Mouse (Mus musculus) testis, postnatal 10 days (tissue): ENCODE results near the gene Cped1.
"Not testable (repeated sequence)": the region's sequence is repeated elsewhere in the genome, so short reads cannot be mapped to it uniquely, and the experiment has no call there.

Experiments used
- DNase-seq: peaks from one replicate; pipeline ENCODE4 v3.0.0; 2021; ENCODE audit warnings: low spot score

Cped1 gene

GRCm38 (mm10) chr6:22086056-22086455 lies 100.3 kb downstream of the Cped1 start:
- DNase-seq, result no peak

- peak; percentile 79 for DNase-seq
Measured at GRCm38 (mm10) chr6:22088346-22089064, 102.8 kb downstream of the Cped1 start.

- DNase-seq, result no peak
Measured at GRCm38 (mm10) chr6:22091773-22092172, 106.1 kb downstream of the Cped1 start.

GRCm38 (mm10) chr6:22093792-22094191 lies 108.1 kb downstream of the Cped1 start:
- no peak for DNase-seq

GRCm38 (mm10) chr6:22097709-22098108 lies 112.0 kb downstream of the Cped1 start:
- DNase-seq, result peak; percentile 54

- DNase-seq, result no peak
Measured at GRCm38 (mm10) chr6:22099832-22100231, 114.1 kb downstream of the Cped1 start.

GRCm38 (mm10) chr6:22101939-22102338 lies 116.2 kb downstream of the Cped1 start:
- DNase-seq, result no peak

GRCm38 (mm10) chr6:22102752-22103151 lies 117.0 kb downstream of the Cped1 start:
- no peak for DNase-seq

- DNase-seq, result no peak
Measured at GRCm38 (mm10) chr6:22103713-22104112, 118.0 kb downstream of the Cped1 start.

GRCm38 (mm10) chr6:22104211-22104610 lies 118.5 kb downstream of the Cped1 start:
- no peak for DNase-seq

- no peak for DNase-seq
Measured at GRCm38 (mm10) chr6:22114079-22114478, 128.4 kb downstream of the Cped1 start.

GRCm38 (mm10) chr6:22116679-22117078 lies 131.0 kb downstream of the Cped1 start:
- no peak for DNase-seq

- no peak for DNase-seq
Measured at GRCm38 (mm10) chr6:22122080-22122479, 136.4 kb downstream of the Cped1 start.

- no peak for DNase-seq
Measured at GRCm38 (mm10) chr6:22122693-22123092, 137.0 kb downstream of the Cped1 start.

- no peak for DNase-seq
Measured at GRCm38 (mm10) chr6:22123332-22123731, 137.6 kb downstream of the Cped1 start.

- not testable (repeated sequence) for DNase-seq
Measured at GRCm38 (mm10) chr6:22124575-22125330, 139.0 kb downstream of the Cped1 start.

GRCm38 (mm10) chr6:22135038-22135631 lies 149.4 kb downstream of the Cped1 start:
- no peak for DNase-seq

GRCm38 (mm10) chr6:22136805-22137204 lies 151.1 kb downstream of the Cped1 start:
- DNase-seq, result no peak

- no peak for DNase-seq
Measured at GRCm38 (mm10) chr6:22140786-22141185, 155.1 kb downstream of the Cped1 start.

- DNase-seq, result no peak
Measured at GRCm38 (mm10) chr6:22147236-22147635, 161.5 kb downstream of the Cped1 start.

- no peak for DNase-seq
Measured at GRCm38 (mm10) chr6:22148511-22148910, 162.8 kb downstream of the Cped1 start.

GRCm38 (mm10) chr6:22157461-22157860 lies 171.7 kb downstream of the Cped1 start:
- DNase-seq, result no peak

GRCm38 (mm10) chr6:22161944-22162343 lies 176.2 kb downstream of the Cped1 start:
- no peak for DNase-seq
